Mouse (Mus musculus) ES-Bruce4 (cell line): ENCODE results near the gene Acsm2. TPM values are rescaled to one million over a fixed set of nuclear protein-coding genes. Genes with fewer than 3 reads are reported as not detected.

Experiments used
- H3K27ac ChIP-seq: 2 replicates; pipeline ENCODE4 v1.5.1; 2012; ENCODE audit warnings: low read length, inconsistent platforms; ENCODE audit not compliant: insufficient read depth
- H3K27me3 ChIP-seq: 2 replicates; pipeline ENCODE4 v1.6.1; 2012; ENCODE audit warnings: mild to moderate bottlenecking, low read length, inconsistent platforms; ENCODE audit not compliant: control insufficient read depth, poor library complexity, insufficient read depth, severe bottlenecking
- H3K36me3 ChIP-seq: 2 replicates; pipeline ENCODE4 v1.6.1; 2012; ENCODE audit warnings: inconsistent platforms, mild to moderate bottlenecking, low read length, moderate library complexity; ENCODE audit not compliant: control insufficient read depth, poor library complexity, insufficient read depth, severe bottlenecking
- H3K4me1 ChIP-seq: one replicate; pipeline ENCODE4 v1.8.1; 2011; ENCODE audit warnings: low read length; ENCODE audit not compliant: control insufficient read depth, insufficient read depth
- H3K4me3 ChIP-seq: 2 replicates; pipeline ENCODE4 v1.5.1; 2011; ENCODE audit warnings: low read depth, mild to moderate bottlenecking, low read length
- H3K9ac ChIP-seq: 2 replicates; pipeline ENCODE4 v1.6.1; 2012; ENCODE audit warnings: low read depth, mild to moderate bottlenecking, inconsistent platforms; ENCODE audit not compliant: poor library complexity, severe bottlenecking
- H3K9me3 ChIP-seq: replicated peaks from 2 replicates; pipeline ENCODE4 v1.6.1; 2012; ENCODE audit warnings: mild to moderate bottlenecking, low read length, inconsistent platforms; ENCODE audit not compliant: control insufficient read depth, poor library complexity, insufficient read depth, severe bottlenecking
- CTCF ChIP-seq: IDR thresholded peaks from one replicate; pipeline ENCODE4 v1.8.1; 2011; ENCODE audit warnings: low read depth, low read length
- EP300 ChIP-seq: IDR thresholded peaks from 2 replicates; pipeline ENCODE4 v1.6.1; 2011; ENCODE audit warnings: low read depth, low read length; ENCODE audit not compliant: insufficient read depth
- POLR2A ChIP-seq: IDR thresholded peaks from one replicate; pipeline ENCODE4 v1.8.1; 2011; ENCODE audit warnings: low read length; ENCODE audit not compliant: insufficient read depth
- polyA plus RNA-seq: library from polyadenylated mRNA; stranded (reverse); fragments of >200 nt; gene quantifications from 2 replicates; pipeline ENCODE4 v1.2.4, GENCODE M21; 2011; ENCODE audit warnings: low read depth; ENCODE audit not compliant: missing spikeins, insufficient read depth, insufficient read length

Acsm2 gene
- polyA plus RNA-seq, 1 experiment = not detected

GRCm38 (mm10) chr7:119519654-119520053 is 34.5 kb upstream of the Acsm2 start:
- H3K27ac ChIP-seq = no peak overlapping the region
- TF ChIP-seq POLR2A (no peak), CTCF (peak; percentile 94)
- no peaks in the 10 kb centered on the region for H3K36me3 ChIP-seq
- no peak overlapping the region for H3K9ac ChIP-seq
- H3K9me3 ChIP-seq = no peaks in the 10 kb centered on the region
- 0 out of 2 replicates have a peak, but pooled peaks cover 2% of the 10 kb centered on the region for H3K27me3 ChIP-seq
- no peaks in the 10 kb centered on the region for H3K4me1 ChIP-seq
- no peak overlapping the region for H3K4me3 ChIP-seq

- no peaks in the 10 kb centered on the region for H3K9me3 ChIP-seq
- H3K9ac ChIP-seq = no peak overlapping the region
- no peaks in the 10 kb centered on the region for H3K4me1 ChIP-seq
- TF ChIP-seq POLR2A = no peak
- no peak for TF ChIP-seq EP300
- TF ChIP-seq CTCF = no peak
- H3K27ac ChIP-seq = no peak overlapping the region
- 0 out of 2 replicates have a peak, but pooled peaks cover 2% of the 10 kb centered on the region for H3K27me3 ChIP-seq
- no peaks in the 10 kb centered on the region for H3K36me3 ChIP-seq
- H3K4me3 ChIP-seq = no peak overlapping the region
Measured at GRCm38 (mm10) chr7:119521816-119522215, 32.3 kb upstream of the Acsm2 start.

DNA sequence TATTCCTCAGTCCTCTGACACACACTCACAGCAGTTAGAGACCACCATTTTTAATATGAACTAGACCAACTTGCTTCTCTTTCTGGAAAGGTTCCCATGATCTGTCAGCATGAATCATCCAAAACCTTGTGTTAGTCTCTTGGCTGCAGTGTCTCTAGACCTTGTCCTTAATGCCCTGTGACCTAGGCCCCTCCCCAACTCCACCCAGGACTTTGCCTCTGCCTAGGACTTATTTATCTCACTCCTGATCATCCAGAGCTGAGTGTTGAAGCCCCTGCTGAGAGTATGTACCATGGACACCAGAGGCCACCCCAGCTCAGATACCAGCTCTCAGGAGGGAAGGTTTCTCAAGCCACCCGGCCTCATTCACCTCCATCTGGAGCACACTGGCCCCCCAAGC is 31.8 kb upstream of the Acsm2 start:
- Histone ChIP-seq H3K27ac (no peak overlapping the region), H3K4me1 (no peaks in the 10 kb centered on the region), H3K4me3 (no peak overlapping the region), H3K27me3 (0 out of 2 replicates have a peak, but pooled peaks cover 2% of the 10 kb centered on the region), H3K9me3 (no peaks in the 10 kb centered on the region), H3K36me3 (no peaks in the 10 kb centered on the region), H3K9ac (no peak overlapping the region)
- TF ChIP-seq CTCF = no peak
- no peak for TF ChIP-seq POLR2A
- no peak for TF ChIP-seq EP300

- Histone ChIP-seq H3K27ac (no peak within 1 kb of the TSS), H3K4me1 (no peaks in the 10 kb centered on the region), H3K36me3 (no peaks in the 10 kb centered on the region), H3K9me3 (no peaks in the 10 kb centered on the region), H3K9ac (no peak within 1 kb of the TSS), H3K27me3 (0 out of 2 replicates have a peak, but pooled peaks cover 2% of the 10 kb centered on the region), H3K4me3 (no peak within 1 kb of the TSS)
- TF ChIP-seq EP300 = no peak
- no peak for TF ChIP-seq POLR2A
- TF ChIP-seq CTCF = no peak
Measured at GRCm38 (mm10) chr7:119523389-119523788, 30.8 kb upstream of the Acsm2 start, which contains the start of gene Pdilt. Gene Pdilt, minus strand, starts transcription at chr7:119523489.

DNA sequence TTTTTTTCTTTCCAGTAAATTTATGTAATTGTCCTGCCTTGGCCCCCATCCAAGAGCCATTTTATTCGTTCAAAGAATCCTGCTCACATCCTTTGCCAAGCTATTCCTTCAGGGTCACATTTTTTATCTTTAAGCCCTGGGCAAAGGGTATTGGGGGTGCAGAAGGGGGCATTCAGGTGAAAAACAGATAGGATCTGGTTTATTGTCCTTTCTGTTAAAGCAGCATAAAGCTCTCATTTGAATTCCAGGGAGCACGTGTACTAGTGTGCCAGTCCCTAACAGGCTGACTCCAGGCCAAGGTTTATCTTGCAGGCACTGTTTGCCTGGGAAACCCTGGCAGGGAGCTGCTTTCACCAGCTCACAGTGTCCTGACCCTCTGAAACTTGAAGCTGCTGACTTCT is 28.3 kb upstream of the Acsm2 start:
- Histone ChIP-seq H3K9ac (no peak overlapping the region), H3K27me3 (no peaks in the 10 kb centered on the region), H3K9me3 (no peaks in the 10 kb centered on the region), H3K4me1 (no peaks in the 10 kb centered on the region), H3K4me3 (no peak overlapping the region), H3K36me3 (no peaks in the 10 kb centered on the region), H3K27ac (no peak overlapping the region)
- TF ChIP-seq EP300 (no peak), CTCF (no peak), POLR2A (no peak)

DNA sequence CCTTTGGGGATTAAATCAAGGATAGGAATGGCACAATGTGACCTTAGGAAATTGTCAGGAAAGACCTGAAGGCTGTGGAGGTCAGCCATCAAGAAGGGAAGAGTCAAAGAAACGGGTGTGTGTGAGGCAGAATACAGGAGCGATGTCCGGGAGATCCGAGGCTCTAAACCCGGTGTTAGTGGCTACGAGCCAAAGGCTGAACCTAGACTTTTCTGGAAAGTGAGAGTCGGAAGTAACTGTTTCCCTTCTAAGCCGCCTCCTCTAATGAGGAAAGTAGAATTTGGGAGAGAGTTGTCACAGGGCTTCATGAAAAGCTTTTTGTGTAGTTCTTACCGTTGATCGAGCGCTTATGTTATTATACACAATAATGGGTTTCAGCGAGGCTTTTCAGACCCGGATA is 27.7 kb upstream of the Acsm2 start:
- H3K27ac ChIP-seq = no peak overlapping the region
- no peak overlapping the region for H3K4me3 ChIP-seq
- no peaks in the 10 kb centered on the region for H3K9me3 ChIP-seq
- H3K9ac ChIP-seq = no peak overlapping the region
- no peaks in the 10 kb centered on the region for H3K27me3 ChIP-seq
- H3K36me3 ChIP-seq = no peaks in the 10 kb centered on the region
- no peak for TF ChIP-seq EP300
- no peak for TF ChIP-seq CTCF
- no peak for TF ChIP-seq POLR2A
- no peaks in the 10 kb centered on the region for H3K4me1 ChIP-seq
